Mouse (Mus musculus) MEL (cell line): Measurements from ENCODE around the gene Frmd4a. TPM values are rescaled to one million over a fixed set of nuclear protein-coding genes. Genes with fewer than 3 reads are reported as not detected.

ENCODE experiments used
- DNase-seq: peaks from one replicate; pipeline ENCODE4 v3.0.0; 2011; ENCODE audit warnings: low read depth, low spot score
- H3K27ac ChIP-seq: 2 replicates; pipeline ENCODE4 v1.5.1; 2012; ENCODE audit warnings: low read depth, mild to moderate bottlenecking, control low read depth, low read length, moderate library complexity; ENCODE audit not compliant: control insufficient read depth
- H3K27me3 ChIP-seq, 2 experiments: fragments of 150-350 bp in 1 of 2; sonication (generic) in 1 of 2; 2 replicates each; pipeline ENCODE4 v1.6.1; 2012; ENCODE audit warnings: low read length in 2 of 2, mild to moderate bottlenecking in 2 of 2, improper control_type of control experiment in 1 of 2, moderate library complexity in 1 of 2; ENCODE audit not compliant: insufficient read depth in 2 of 2, control insufficient read depth in 1 of 2
- H3K36me3 ChIP-seq, 2 experiments: 2 replicates each; pipeline ENCODE4 v1.6.1; 2012 to 2014; ENCODE audit warnings: low read length in 2 of 2, improper control_type of control experiment in 1 of 2, inconsistent platforms in 1 of 2, mild to moderate bottlenecking in 1 of 2; ENCODE audit not compliant: insufficient read depth in 2 of 2, control insufficient read depth in 1 of 2
- H3K4me1 ChIP-seq, 2 experiments: fragments of 150-350 bp in 1 of 2; sonication (generic) in 1 of 2; 2 replicates each; pipeline ENCODE4 v1.6.1; 2012; ENCODE audit warnings: low read length in 2 of 2, improper control_type of control experiment in 1 of 2, mild to moderate bottlenecking in 1 of 2; ENCODE audit not compliant: insufficient read depth in 2 of 2, control insufficient read depth in 1 of 2
- H3K4me3 ChIP-seq, 2 experiments: fragments of 150-350 bp in 1 of 2; sonication (generic) in 1 of 2; 2 replicates each; pipeline ENCODE4 v1.5.1; 2012; ENCODE audit warnings: low read depth in 2 of 2, low read length in 2 of 2, mild to moderate bottlenecking in 2 of 2, moderate library complexity in 2 of 2, control low read depth in 1 of 2, improper control_type of control experiment in 1 of 2; ENCODE audit not compliant: control insufficient read depth in 1 of 2, insufficient read depth in 1 of 2
- H3K79me2 ChIP-seq: 2 replicates; pipeline ENCODE4 v1.6.1; 2012; ENCODE audit warnings: mild to moderate bottlenecking, low read length, moderate library complexity; ENCODE audit not compliant: control insufficient read depth, poor library complexity, insufficient read depth
- H3K9ac ChIP-seq: 2 replicates; pipeline ENCODE4 v1.6.1; 2012; ENCODE audit warnings: low read depth, mild to moderate bottlenecking, control low read depth, low read length, moderate library complexity; ENCODE audit not compliant: control insufficient read depth, poor library complexity, severe bottlenecking
- H3K9me3 ChIP-seq: fragments of 150-350 bp; sonication (generic); replicated peaks from 2 replicates; pipeline ENCODE4 v1.6.1; 2012; ENCODE audit warnings: mild to moderate bottlenecking, low read length, improper control_type of control experiment, moderate library complexity; ENCODE audit not compliant: insufficient read depth
- BHLHE40 ChIP-seq: IDR thresholded peaks from 2 replicates; pipeline ENCODE4 v1.6.1; 2012; ENCODE audit warnings: low read depth, mild to moderate bottlenecking, inconsistent platforms, low read length, improper control_type of control experiment, borderline replicate concordance
- CHD1 ChIP-seq: IDR thresholded peaks from 2 replicates; pipeline ENCODE4 v1.6.1; 2012; ENCODE audit warnings: low read depth, mild to moderate bottlenecking, inconsistent platforms, low read length, improper control_type of control experiment
- CHD2 ChIP-seq: IDR thresholded peaks from 2 replicates; pipeline ENCODE4 v1.6.1; 2011; ENCODE audit warnings: low read length, improper control_type of control experiment
- CTCF ChIP-seq, 3 experiments: IDR thresholded peaks in 2 of 3; conservative IDR thresholded peaks in 1 of 3; 2 replicates each; pipeline ENCODE4 v1.5.1; 2011 to 2012; ENCODE audit warnings: low read length in 3 of 3, low read depth in 2 of 3, mild to moderate bottlenecking in 2 of 3, improper control_type of control experiment in 1 of 3, inconsistent platforms in 1 of 3, mixed read lengths in 1 of 3, moderate library complexity in 1 of 3; ENCODE audit not compliant: control insufficient read depth in 1 of 3, insufficient read depth in 1 of 3, poor library complexity in 1 of 3, severe bottlenecking in 1 of 3
- ELF1 ChIP-seq: IDR thresholded peaks from 2 replicates; pipeline ENCODE4 v1.6.1; 2014; ENCODE audit warnings: low read depth, mild to moderate bottlenecking, inconsistent platforms, low read length, improper control_type of control experiment, moderate library complexity
- GABPA ChIP-seq: IDR thresholded peaks from 2 replicates; pipeline ENCODE4 v1.6.1; 2012; ENCODE audit warnings: low read depth, mild to moderate bottlenecking, inconsistent platforms, low read length, improper control_type of control experiment, moderate library complexity
- HCFC1 ChIP-seq: IDR thresholded peaks from 2 replicates; pipeline ENCODE4 v1.6.1; 2012; ENCODE audit warnings: low read depth, mild to moderate bottlenecking, inconsistent platforms, low read length, improper control_type of control experiment, moderate library complexity
- MAFK ChIP-seq: IDR thresholded peaks from 2 replicates; pipeline ENCODE4 v1.6.1; 2011; ENCODE audit warnings: low read depth, mild to moderate bottlenecking, low read length, improper control_type of control experiment, borderline replicate concordance
- MAZ ChIP-seq: IDR thresholded peaks from 2 replicates; pipeline ENCODE4 v1.6.1; 2012; ENCODE audit warnings: low read depth, mild to moderate bottlenecking, inconsistent platforms, low read length, improper control_type of control experiment
- MYB ChIP-seq: IDR thresholded peaks from 2 replicates; pipeline ENCODE4 v1.6.1; 2011; ENCODE audit warnings: mild to moderate bottlenecking, low read depth, low read length, improper control_type of control experiment
- MYC ChIP-seq: IDR thresholded peaks from 2 replicates; pipeline ENCODE4 v1.6.1; 2011; ENCODE audit warnings: low read depth, mild to moderate bottlenecking, low read length, improper control_type of control experiment, moderate library complexity
- NRF1 ChIP-seq: IDR thresholded peaks from 2 replicates; pipeline ENCODE4 v1.6.1; 2014; ENCODE audit warnings: low read depth, mild to moderate bottlenecking, inconsistent platforms, low read length, improper control_type of control experiment, moderate library complexity; ENCODE audit not compliant: poor library complexity, insufficient read depth, severe bottlenecking
- POLR2A ChIP-seq, 2 experiments: IDR thresholded peaks; 2 replicates each; pipeline ENCODE4 v1.6.1; 2011 to 2012; ENCODE audit warnings: low read length in 2 of 2, mild to moderate bottlenecking in 2 of 2, control low read depth in 1 of 2, improper control_type of control experiment in 1 of 2, low read depth in 1 of 2, moderate library complexity in 1 of 2; ENCODE audit not compliant: control insufficient read depth in 1 of 2, insufficient read depth in 1 of 2, poor library complexity in 1 of 2
- RAD21 ChIP-seq: IDR thresholded peaks from 2 replicates; pipeline ENCODE4 v1.6.1; 2011; ENCODE audit warnings: mild to moderate bottlenecking, low read depth, low read length, improper control_type of control experiment
- RCOR1 ChIP-seq: IDR thresholded peaks from 2 replicates; pipeline ENCODE4 v1.6.1; 2012; ENCODE audit warnings: low read depth, mild to moderate bottlenecking, inconsistent platforms, low read length, improper control_type of control experiment
- SMC3 ChIP-seq: IDR thresholded peaks from 2 replicates; pipeline ENCODE4 v1.6.1; 2011; ENCODE audit warnings: low read depth, low read length, improper control_type of control experiment
- TBP ChIP-seq: IDR thresholded peaks from 2 replicates; pipeline ENCODE4 v1.8.0; 2011; ENCODE audit warnings: low read depth, low read length, improper control_type of control experiment
- UBTF ChIP-seq: IDR thresholded peaks from 2 replicates; pipeline ENCODE4 v1.6.1; 2012; ENCODE audit warnings: low read depth, mild to moderate bottlenecking, inconsistent platforms, low read length, improper control_type of control experiment, moderate library complexity, borderline replicate concordance; ENCODE audit not compliant: insufficient read depth
- ZC3H11A ChIP-seq: IDR thresholded peaks from 2 replicates; pipeline ENCODE4 v1.6.1; 2012; ENCODE audit warnings: low read depth, mild to moderate bottlenecking, inconsistent platforms, low read length, improper control_type of control experiment
- polyA plus RNA-seq, 2 experiments: library from polyadenylated mRNA; stranded (reverse) in 1 of 2; unstranded in 1 of 2; fragments of >175 nt in 1 of 2; fragments of >200 nt in 1 of 2; gene quantifications; 2 replicates each; pipeline versions ENCODE4 v1.2.1 to v1.2.4; 2012; ENCODE audit warnings: low replicate concordance in 2 of 2, low read depth in 1 of 2; ENCODE audit not compliant: insufficient read length in 2 of 2, insufficient read depth in 1 of 2, missing spikeins in 1 of 2
- total RNA-seq: library from RNA; depleted of rRNA; stranded (reverse); fragments of 300-350 nt; gene quantifications from 2 replicates; pipeline ENCODE4 v1.2.3, GENCODE M21; 2012

Gene Frmd4a
- total and polyA plus RNA-seq, 3 experiments = 6.4 to 14.4 TPM; not detected in 1

GRCm38 (mm10) chr2:4253348-4253747 is 235.8 kb downstream of the Frmd4a start:
- peaks cover 0 to 5% of the 10 kb centered on the region in 2 experiments; a peak in 3 of 4 replicates for H3K4me1 ChIP-seq
- H3K79me2 ChIP-seq = no peaks in the 10 kb centered on the region
- TF ChIP-seq CTCF (IDR thresholded peaks at IDR 0.05 in 2 of 3, conservative IDR thresholded peaks at IDR 0.05 in 1 of 3; ENCODE audit: control insufficient read depth in 1 of 3, insufficient read depth in 1 of 3, low read depth in 2 of 3, low read length in 3 of 3, poor library complexity in 1 of 3, severe bottlenecking in 1 of 3) = peak in 2 of 3 experiments; percentile 26 to 63; a peak in 3 of 6 replicates
- TF ChIP-seq SMC3 = no peak
- 0 out of 2 replicates have a peak, but pooled peaks have one; percentile 4 for TF ChIP-seq RAD21
- H3K27ac ChIP-seq = no peak overlapping the region
- no peak overlapping the region for H3K4me3 ChIP-seq
- peaks cover 0 to 5% of the 10 kb centered on the region in 2 experiments; a peak in 3 of 4 replicates for H3K27me3 ChIP-seq
- H3K9ac ChIP-seq = no peak overlapping the region
- DNase-seq = peak; percentile 28
- no peaks in the 10 kb centered on the region for H3K9me3 ChIP-seq
- H3K36me3 ChIP-seq = peaks cover 0 to 3% of the 10 kb centered on the region in 2 experiments; a peak in 2 of 4 replicates

- Histone ChIP-seq H3K79me2 (no peaks in the 10 kb centered on the region), H3K9ac (no peak overlapping the region), H3K4me3 (no peak overlapping the region), H3K9me3 (no peaks in the 10 kb centered on the region), H3K27ac (no peak overlapping the region), H3K27me3 (peaks cover 0 to 3% of the 10 kb centered on the region in 2 experiments; a peak in 3 of 4 replicates), H3K36me3 (peaks cover 0 to 6% of the 10 kb centered on the region in 2 experiments; a peak in 2 of 4 replicates), H3K4me1 (peaks cover under 1 to 10% of the 10 kb centered on the region in 2 experiments)
- no peak for DNase-seq
- no peak for TF ChIP-seq NRF1
- TF ChIP-seq MYB = no peak
- no peak for TF ChIP-seq ZC3H11A
- TF ChIP-seq CHD2 = no peak
- TF ChIP-seq CHD1 = no peak
- TF ChIP-seq POLR2A (IDR thresholded peaks at IDR 0.05; ENCODE audit: control insufficient read depth in 1 of 2, insufficient read depth in 1 of 2, low read depth in 1 of 2, low read length in 2 of 2, poor library complexity in 1 of 2) = no peak
- no peak for TF ChIP-seq UBTF
- no peak for TF ChIP-seq TBP
- TF ChIP-seq ELF1 = no peak
- TF ChIP-seq CTCF (IDR thresholded peaks at IDR 0.05 in 2 of 3, conservative IDR thresholded peaks at IDR 0.05 in 1 of 3; ENCODE audit: control insufficient read depth in 1 of 3, insufficient read depth in 1 of 3, low read depth in 2 of 3, low read length in 3 of 3, poor library complexity in 1 of 3, severe bottlenecking in 1 of 3) = no peak
- TF ChIP-seq HCFC1 = no peak
- no peak for TF ChIP-seq RAD21
- no peak for TF ChIP-seq BHLHE40
- no peak for TF ChIP-seq MAFK
- TF ChIP-seq GABPA = no peak
- no peak for TF ChIP-seq MAZ
- TF ChIP-seq MYC = no peak
- TF ChIP-seq RCOR1 = no peak
Observed at GRCm38 (mm10) chr2:4254083-4254482, 236.6 kb downstream of the Frmd4a start.
